Mouse (Mus musculus): Measurements from ENCODE around the gene Syngr3.

GRCm38 (mm10) chr17:24658017-24658758 is 31.6 kb downstream of the Syngr3 start, which contains the start of gene Npw:
- TF ChIP-seq POLR2A (IDR thresholded peaks at IDR 0.05; ENCODE audit: control insufficient read depth in 1 of 2, insufficient read depth in 1 of 2, low read depth in 1 of 2, low read length in 2 of 2, poor library complexity in 1 of 2): no peak
- no peak for TF ChIP-seq CHD1 (IDR thresholded peaks at IDR 0.05; ENCODE audit: low read depth, low read length)
- no peak for TF ChIP-seq POLR2AphosphoS2 (IDR thresholded peaks at IDR 0.05; ENCODE audit: low read length)
- TF ChIP-seq CTCF (IDR thresholded peaks at IDR 0.05 in 2 of 3, conservative IDR thresholded peaks at IDR 0.05 in 1 of 3; ENCODE audit: control insufficient read depth in 1 of 3, insufficient read depth in 1 of 3, low read depth in 2 of 3, low read length in 3 of 3, poor library complexity in 1 of 3, severe bottlenecking in 1 of 3): no peak
